Mouse (Mus musculus): ENCODE results near the gene Olfr1082.
"Not testable (repeated sequence)": the region's sequence is repeated elsewhere in the genome, so short reads cannot be mapped to it uniquely, and the experiment has no call there.

The Olfr1082 gene

DNA sequence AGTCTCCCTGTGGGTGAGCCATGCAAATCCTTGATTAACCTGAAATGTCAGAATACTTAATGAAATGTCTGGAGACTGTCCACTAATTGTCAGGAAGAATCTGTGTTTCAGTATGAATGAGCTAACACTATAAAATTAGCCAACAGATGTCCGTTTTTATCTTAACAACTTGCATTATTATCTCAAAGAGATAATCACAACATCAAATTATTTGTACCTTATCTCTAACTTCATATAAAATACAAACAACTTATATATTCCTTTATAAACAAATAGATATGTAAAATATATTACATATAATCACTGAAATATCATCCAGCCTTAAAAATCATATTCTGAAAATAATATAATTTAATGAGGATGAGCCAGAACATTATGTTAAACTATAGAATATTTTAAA lies at the start of gene Olfr1082:
Olfr1082 (minus strand) TSS at position 101 of the 400 bp plus-strand sequence.
- not testable (repeated sequence) for DNase-seq

DNA sequence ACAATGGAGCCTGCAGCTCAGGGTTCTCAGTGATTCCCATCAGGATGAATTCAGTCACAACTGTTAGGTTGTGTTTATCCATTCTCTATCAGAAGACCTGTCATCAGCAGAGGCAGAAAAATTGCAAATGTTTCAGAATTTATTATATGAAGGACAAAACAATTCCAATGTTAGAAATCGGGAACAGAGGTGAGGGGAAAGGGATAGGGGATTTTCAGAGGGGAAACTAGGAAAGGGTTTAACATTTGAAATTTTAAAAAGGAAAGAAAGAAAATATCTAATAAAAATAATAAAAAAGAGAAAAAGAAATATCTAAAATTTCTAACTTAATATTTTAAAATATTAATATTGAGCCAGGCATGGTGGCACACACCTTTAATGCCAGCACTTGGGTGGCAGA lies 40.9 kb upstream of the Olfr1082 start, which contains the start of gene Olfr1084:
Olfr1084 (minus strand) TSS at position 101 of the 400 bp plus-strand sequence.
- not testable (repeated sequence) for DNase-seq

DNA sequence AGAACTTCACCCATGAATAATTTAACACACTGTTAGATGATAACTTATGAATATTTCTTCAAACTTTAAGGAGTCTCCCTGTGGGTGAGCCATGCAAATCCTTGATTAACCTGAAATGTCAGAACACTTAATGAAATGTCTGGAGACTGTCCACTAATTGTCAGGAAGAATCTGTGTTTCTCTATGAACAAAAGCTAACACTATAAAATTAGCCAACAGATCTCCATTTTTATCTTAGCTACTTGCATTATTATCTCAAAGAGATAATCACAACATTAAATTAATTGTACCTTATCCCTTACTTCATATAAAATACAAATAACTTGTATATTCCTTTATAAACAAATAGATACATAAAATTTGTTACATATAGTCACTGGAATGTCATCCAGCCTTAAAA lies 40.6 kb downstream of the Olfr1082 start, which contains the start of gene Olfr1080:
Olfr1080 (minus strand) TSS at position 101 of the 400 bp plus-strand sequence.
- DNase-seq, result not testable (repeated sequence)
